Mouse (Mus musculus) megakaryocyte, embryonic 14.5 days (primary cell): ENCODE measurements around the gene Timm10. TPM values are rescaled to one million over a fixed set of nuclear protein-coding genes. Genes with fewer than 3 reads are reported as not detected.

Experiments used
- H3K27me3 ChIP-seq: replicated peaks from 2 replicates; pipeline ENCODE3; 2012; ENCODE audit warnings: inconsistent platforms
- H3K36me3 ChIP-seq: replicated peaks from 2 replicates; pipeline ENCODE3; 2012; ENCODE audit warnings: low read length, inconsistent platforms, mixed read lengths
- H3K4me1 ChIP-seq: 2 replicates; pipeline ENCODE4 v1.6.1; 2012; ENCODE audit warnings: inconsistent platforms
- H3K4me3 ChIP-seq: replicated peaks from 2 replicates; pipeline ENCODE3; 2012; ENCODE audit warnings: moderate library complexity, mild to moderate bottlenecking, inconsistent platforms
- H3K9me3 ChIP-seq: 2 replicates; pipeline ENCODE4 v1.6.1; 2012; ENCODE audit warnings: inconsistent platforms
- FLI1 ChIP-seq: IDR thresholded peaks from 2 replicates; pipeline ENCODE4 v1.6.1; 2012; ENCODE audit warnings: low read length, inconsistent platforms, mixed read lengths
- GATA1 ChIP-seq: IDR thresholded peaks from 3 replicates; pipeline ENCODE4 v1.6.1; 2012; ENCODE audit warnings: mixed read lengths, low read length, inconsistent platforms, borderline replicate concordance
- polyA plus RNA-seq: library from polyadenylated mRNA; stranded (reverse); fragments of >175 nt; gene quantifications from 2 replicates; pipeline ENCODE4 v1.2.3, GENCODE M21; 2012; ENCODE audit warnings: low replicate concordance; ENCODE audit not compliant: insufficient read depth

Timm10 gene
- polyA plus RNA-seq, 1 experiment, result 9.7 TPM

- Histone ChIP-seq H3K36me3 (no peaks in the 10 kb centered on the region), H3K4me1 (peaks cover 30% of the 10 kb centered on the region), H3K4me3 (peak overlapping the region; percentile 82), H3K27me3 (peaks cover 98% of the 10 kb centered on the region), H3K9me3 (no peaks in the 10 kb centered on the region)
- no peak for TF ChIP-seq GATA1
- TF ChIP-seq FLI1, result no peak
These were observed 45.4 kb downstream of the Timm10 start for GRCm38 (mm10) chr2:84872105-84872716.

- H3K27me3 ChIP-seq, result peaks cover 93% of the 10 kb centered on the region
These were observed 49.0 kb downstream of the Timm10 start for GRCm38 (mm10) chr2:84875842-84876241.

More at GRCm38 (mm10) chr2:84875842-84876241, 49.0 kb downstream of the Timm10 start:
- Histone ChIP-seq H3K9me3 (no peaks in the 10 kb centered on the region), H3K36me3 (no peaks in the 10 kb centered on the region), H3K4me1 (peaks cover 14% of the 10 kb centered on the region), H3K4me3 (no peak overlapping the region)
- TF ChIP-seq FLI1 (no peak), GATA1 (no peak)

Other genes starting within 250 kb of the Timm10 start
- gene Ctnnd1, start 176.2 kb upstream of the Timm10 start, polyA plus RNA-seq, result 0.71 and 4.4 TPM in 2 replicates
- 0.02 TPM in 1 of 2 replicates, not detected in the other for gene Btbd18, start 167.9 kb upstream of the Timm10 start, polyA plus RNA-seq
- gene Selenoh, start 156.2 kb upstream of the Timm10 start, polyA plus RNA-seq, result 72.9 and 130 TPM in 2 replicates
- not detected in 2 replicates for gene Gm28635, start 149.0 kb upstream of the Timm10 start, polyA plus RNA-seq
- 8.7 and 9.7 TPM in 2 replicates for gene Med19, start 148.6 kb upstream of the Timm10 start, polyA plus RNA-seq
- 2.4 TPM in 1 of 2 replicates, not detected in the other for gene Tmx2, start 147.9 kb upstream of the Timm10 start, polyA plus RNA-seq
- gene Zdhhc5, start 111.8 kb upstream of the Timm10 start, polyA plus RNA-seq, result 14.8 and 20.0 TPM in 2 replicates
- gene Clp1, start 99.6 kb upstream of the Timm10 start, polyA plus RNA-seq, result 0.70 TPM in 1 of 2 replicates, not detected in the other
- 2.6 and 2.9 TPM in 2 replicates for gene Ypel4, start 92.9 kb upstream of the Timm10 start, polyA plus RNA-seq
- 3.0 TPM in 1 of 2 replicates, not detected in the other for gene Gm19426, start 83.3 kb upstream of the Timm10 start, polyA plus RNA-seq
- gene Serping1, start 51.6 kb upstream of the Timm10 start, polyA plus RNA-seq, result not detected in 2 replicates
- gene Ube2l6, start 28.2 kb upstream of the Timm10 start, polyA plus RNA-seq, result 4.4 and 5.9 TPM in 2 replicates
- 0.07 TPM in 1 of 2 replicates, not detected in the other for gene Smtnl1, start 4.3 kb upstream of the Timm10 start, polyA plus RNA-seq
- gene Slc43a1, start 11.9 kb downstream of the Timm10 start, polyA plus RNA-seq, result 1.8 and 5.0 TPM in 2 replicates
- 2.7 and 8.4 TPM in 2 replicates for gene Rtn4rl2, start 59.7 kb downstream of the Timm10 start, polyA plus RNA-seq
- gene Slc43a3, start 109.6 kb downstream of the Timm10 start, polyA plus RNA-seq, result 4.4 and 9.1 TPM in 2 replicates
- gene Prg2, start 153.5 kb downstream of the Timm10 start, polyA plus RNA-seq, result 2.5 TPM in 1 of 2 replicates, not detected in the other
- 1.8 TPM in 1 of 2 replicates, not detected in the other for gene Prg3, start 161.2 kb downstream of the Timm10 start, polyA plus RNA-seq
- 9.9 and 23.0 TPM in 2 replicates for gene Ssrp1, start 210.2 kb downstream of the Timm10 start, polyA plus RNA-seq
- gene P2rx3, start 210.5 kb downstream of the Timm10 start, polyA plus RNA-seq, result not detected in 2 replicates
- 0.72 TPM in 1 of 2 replicates, not detected in the other for gene Tnks1bp1, start 221.0 kb downstream of the Timm10 start, polyA plus RNA-seq